Mouse (Mus musculus) embryonic facial prominence, embryonic 10.5 days (tissue): ENCODE measurements around the gene Rtf1. TPM values are rescaled to one million over a fixed set of nuclear protein-coding genes. Genes with fewer than 3 reads are reported as not detected.
"Not testable (repeated sequence)": the region's sequence is repeated elsewhere in the genome, so short reads cannot be mapped to it uniquely, and the experiment has no call there.

Experiments
- DNase-seq: peaks from one replicate; pipeline ENCODE4 v3.0.0-alpha.2; 2017; ENCODE audit warnings: low spot score
- H3K27ac ChIP-seq: fragments of 300-500 bp; sonication (generic); replicated peaks from 2 replicates; pipeline ENCODE4 v1.5.1; 2016; ENCODE audit warnings: mild to moderate bottlenecking
- H3K27me3 ChIP-seq: fragments of 300-500 bp; sonication (generic); replicated peaks from 2 replicates; pipeline ENCODE4 v1.6.1; 2016; ENCODE audit warnings: low read depth, mild to moderate bottlenecking; ENCODE audit not compliant: poor library complexity, severe bottlenecking
- H3K36me3 ChIP-seq: fragments of 300-500 bp; sonication (generic); replicated peaks from 2 replicates; pipeline ENCODE4 v1.6.1; 2016; ENCODE audit warnings: mild to moderate bottlenecking, moderate library complexity
- H3K4me1 ChIP-seq: fragments of 300-500 bp; sonication (generic); 2 replicates; pipeline ENCODE4 v1.6.1; 2016
- H3K4me3 ChIP-seq: fragments of 300-500 bp; sonication (generic); 2 replicates; pipeline ENCODE4 v1.5.1; 2016; ENCODE audit warnings: mild to moderate bottlenecking, moderate library complexity
- H3K9me3 ChIP-seq: fragments of 300-500 bp; sonication (generic); 2 replicates; pipeline ENCODE4 v1.6.1; 2016; ENCODE audit warnings: mild to moderate bottlenecking
- WGBS: fragments of 180-500 bp; shearing (Covaris S2); methylation state at CpG from one replicate; pipeline ENCODE4 v1.1.7; 2016; 5-methylcytosine and 5-hydroxymethylcytosine counted together
- polyA plus RNA-seq: library from polyadenylated mRNA; unstranded; fragments of >200 nt; fragmentation: Nextera tagmentation; extraction: Ambion mirVana; gene quantifications from 2 replicates; pipeline ENCODE4 v1.2.1, GENCODE M21; 2016

Gene Rtf1
- polyA plus RNA-seq, 1 experiment from 2014 or later: 63.7 TPM

- no peaks in the 10 kb centered on the region for H3K4me1 ChIP-seq
- H3K9me3 ChIP-seq: no peaks in the 10 kb centered on the region
- H3K27me3 ChIP-seq: no peaks in the 10 kb centered on the region
- 77% methylated on average over 2 of the region's 2 CpGs for WGBS
- no peak overlapping the region for H3K4me3 ChIP-seq
- peaks cover 66% of the 10 kb centered on the region for H3K36me3 ChIP-seq
- no peak overlapping the region for H3K27ac ChIP-seq
- no peak for DNase-seq
These were observed 20.0 kb downstream of the Rtf1 start for GRCm38 (mm10) chr2:119694826-119695225.

- H3K36me3 ChIP-seq: peaks cover 73% of the 10 kb centered on the region
These were observed 21.2 kb downstream of the Rtf1 start for GRCm38 (mm10) chr2:119696111-119696510.

DNA sequence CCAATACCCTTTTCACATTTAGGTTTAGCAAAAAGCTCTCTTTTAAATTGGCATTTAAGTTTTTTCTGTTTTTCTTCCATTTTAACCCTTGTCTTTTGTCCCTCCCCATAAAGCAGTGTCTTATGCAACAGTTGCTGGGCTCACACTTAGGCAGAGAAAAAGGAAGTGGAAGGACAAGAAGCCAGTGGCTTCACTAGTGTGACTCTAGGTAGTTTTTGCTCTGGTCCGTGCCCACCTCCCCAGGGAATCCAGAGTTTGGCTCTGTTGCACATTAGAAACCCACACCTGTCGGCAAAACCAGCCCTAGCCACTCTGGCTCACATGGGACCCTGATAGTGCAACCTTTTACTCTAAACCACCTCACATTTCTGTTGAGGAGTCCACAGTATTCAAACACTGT is 23.6 kb downstream of the Rtf1 start:
- H3K4me1 ChIP-seq: no peaks in the 10 kb centered on the region
- no peaks in the 10 kb centered on the region for H3K27me3 ChIP-seq
- no peak overlapping the region for H3K27ac ChIP-seq
- no peaks in the 10 kb centered on the region for H3K9me3 ChIP-seq
- 88% methylated on average over 2 of the region's 2 CpGs for WGBS
- no peak overlapping the region for H3K4me3 ChIP-seq
- no peak for DNase-seq
- H3K36me3 ChIP-seq: peaks cover 79% of the 10 kb centered on the region

More at GRCm38 (mm10) chr2:119696111-119696510, 21.2 kb downstream of the Rtf1 start:
- 86% methylated on average over 1 of the region's 1 CpGs for WGBS
- H3K4me1 ChIP-seq: no peaks in the 10 kb centered on the region
- no peaks in the 10 kb centered on the region for H3K27me3 ChIP-seq
- H3K27ac ChIP-seq: no peak overlapping the region
- H3K4me3 ChIP-seq: no peak overlapping the region
- DNase-seq: no peak
- H3K9me3 ChIP-seq: no peaks in the 10 kb centered on the region

- Histone ChIP-seq H3K27me3 (no peaks in the 10 kb centered on the region), H3K36me3 (peaks cover 79% of the 10 kb centered on the region), H3K4me3 (no peak overlapping the region), H3K27ac (no peak overlapping the region), H3K9me3 (no peaks in the 10 kb centered on the region), H3K4me1 (no peaks in the 10 kb centered on the region)
- no peak for DNase-seq
- WGBS: 93% methylated on average over 3 of the region's 3 CpGs
These were observed 25.1 kb downstream of the Rtf1 start for GRCm38 (mm10) chr2:119699962-119700361.

- Histone ChIP-seq H3K27me3 (no peaks in the 10 kb centered on the region), H3K36me3 (peaks cover 87% of the 10 kb centered on the region), H3K4me3 (no peak overlapping the region), H3K9me3 (no peaks in the 10 kb centered on the region), H3K27ac (no peak overlapping the region), H3K4me1 (no peaks in the 10 kb centered on the region)
- 90% methylated on average over 2 of the region's 2 CpGs for WGBS
- no peak for DNase-seq
These were observed 28.3 kb downstream of the Rtf1 start for GRCm38 (mm10) chr2:119703171-119703570.

- Histone ChIP-seq H3K9me3 (no peaks in the 10 kb centered on the region), H3K27me3 (no peaks in the 10 kb centered on the region), H3K4me3 (no peak overlapping the region), H3K36me3 (peaks cover 96% of the 10 kb centered on the region), H3K27ac (no peak overlapping the region), H3K4me1 (no peaks in the 10 kb centered on the region)
- WGBS: 91% methylated on average over 3 of the region's 3 CpGs
- DNase-seq: no peak
These were observed 32.8 kb downstream of the Rtf1 start for GRCm38 (mm10) chr2:119707676-119708075.

GRCm38 (mm10) chr2:119710011-119710410 is 35.1 kb downstream of the Rtf1 start:
- no peaks in the 10 kb centered on the region for H3K9me3 ChIP-seq
- no peaks in the 10 kb centered on the region for H3K4me1 ChIP-seq
- DNase-seq: no peak
- WGBS: 90% methylated on average over 3 of the region's 3 CpGs
- no peaks in the 10 kb centered on the region for H3K27me3 ChIP-seq
- H3K4me3 ChIP-seq: no peak overlapping the region
- no peak overlapping the region for H3K27ac ChIP-seq
- peaks cover 95% of the 10 kb centered on the region for H3K36me3 ChIP-seq

DNA sequence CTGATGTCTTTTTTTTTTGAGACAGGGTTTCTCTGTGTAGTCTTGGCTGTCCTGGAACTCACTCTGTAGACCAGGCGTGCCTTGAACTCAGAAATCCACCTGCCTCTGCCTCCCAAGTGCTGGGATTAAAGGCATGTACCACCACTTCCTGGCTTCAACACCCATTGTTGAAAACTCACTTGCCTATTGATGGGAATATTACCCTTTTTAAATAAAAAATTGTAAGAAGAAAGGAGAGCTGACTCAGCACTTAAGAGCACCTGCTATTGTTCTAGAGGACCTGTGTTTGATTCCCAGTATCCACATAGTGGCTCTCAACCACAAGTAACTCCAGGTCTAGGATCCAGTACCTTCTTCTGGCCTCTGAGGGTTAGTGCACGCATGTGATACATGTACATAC is 41.0 kb downstream of the Rtf1 start:
- not testable (repeated sequence) for DNase-seq, H3K9me3 ChIP-seq, H3K27me3 ChIP-seq, H3K4me3 ChIP-seq, H3K4me1 ChIP-seq, H3K27ac ChIP-seq
- 85% methylated on average over 2 of the region's 2 CpGs for WGBS
- H3K36me3 ChIP-seq: peaks cover 99% of the 10 kb centered on the region

DNA sequence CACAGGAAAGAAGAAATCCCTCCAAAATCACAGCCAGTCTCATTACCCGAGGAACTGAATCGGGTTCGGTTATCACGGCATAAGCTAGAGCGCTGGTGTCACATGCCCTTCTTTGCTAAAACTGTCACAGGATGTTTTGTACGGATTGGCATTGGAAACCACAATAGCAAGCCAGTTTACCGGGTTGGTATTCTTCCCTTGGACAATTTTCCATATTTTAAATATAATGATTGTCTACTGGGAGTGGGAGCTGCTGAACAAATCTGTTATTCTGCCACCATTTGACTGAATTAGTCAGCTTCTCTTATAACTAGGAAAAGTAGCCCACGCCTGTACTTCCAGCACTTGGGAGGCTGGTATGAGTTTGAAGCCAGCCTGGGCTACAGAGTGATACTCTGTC is 46.2 kb downstream of the Rtf1 start:
- Histone ChIP-seq H3K4me1 (no peaks in the 10 kb centered on the region), H3K4me3 (no peak overlapping the region), H3K27ac (no peak overlapping the region), H3K9me3 (no peaks in the 10 kb centered on the region), H3K27me3 (no peaks in the 10 kb centered on the region), H3K36me3 (peaks cover 100% of the 10 kb centered on the region)
- 96% methylated on average over 8 of the region's 8 CpGs for WGBS
- DNase-seq: no peak

- H3K27ac ChIP-seq: no peak overlapping the region
- no peak overlapping the region for H3K4me3 ChIP-seq
- H3K9me3 ChIP-seq: no peaks in the 10 kb centered on the region
- no peaks in the 10 kb centered on the region for H3K4me1 ChIP-seq
- H3K27me3 ChIP-seq: no peaks in the 10 kb centered on the region
- 91% methylated on average over 3 of the region's 3 CpGs for WGBS
- no peak for DNase-seq
- peaks cover 100% of the 10 kb centered on the region for H3K36me3 ChIP-seq
These were observed 53.0 kb downstream of the Rtf1 start for GRCm38 (mm10) chr2:119727762-119728416.

DNA sequence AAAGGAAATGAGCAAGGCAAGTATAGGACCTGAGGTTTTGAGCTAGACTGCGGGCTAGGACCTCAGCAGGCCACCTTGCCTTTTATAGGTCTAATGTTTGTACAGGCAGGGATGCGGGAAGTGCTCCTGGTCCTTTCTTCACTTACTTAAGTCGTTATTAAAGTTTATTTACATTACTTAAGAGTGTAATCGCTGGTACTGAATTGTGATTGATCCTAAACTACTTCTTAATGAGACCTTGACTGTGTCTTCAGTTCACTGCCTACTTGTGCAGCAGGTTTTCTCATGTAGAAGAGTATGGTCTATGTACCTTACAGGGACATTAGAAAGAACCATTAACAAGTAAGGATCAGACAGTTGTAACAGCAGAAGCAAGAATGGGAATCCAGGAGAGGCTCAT is 55.9 kb downstream of the Rtf1 start:
- Histone ChIP-seq H3K4me1 (no peaks in the 10 kb centered on the region), H3K36me3 (peaks cover 100% of the 10 kb centered on the region), H3K9me3 (no peaks in the 10 kb centered on the region), H3K4me3 (no peak overlapping the region), H3K27ac (no peak overlapping the region), H3K27me3 (peaks cover 2% of the 10 kb centered on the region)
- WGBS: 92% methylated on average over 4 of the region's 4 CpGs
- DNase-seq: no peak

- H3K9me3 ChIP-seq: no peaks in the 10 kb centered on the region
- no peak for DNase-seq
- WGBS: 22% methylated on average over 12 of the region's 12 CpGs
- peaks cover 42% of the 10 kb centered on the region for H3K36me3 ChIP-seq
- H3K4me3 ChIP-seq: no peak overlapping the region; the same call in 1 of the 2 replicates
- H3K27ac ChIP-seq: no peak overlapping the region
- peaks cover 23% of the 10 kb centered on the region for H3K4me1 ChIP-seq
- peaks cover 66% of the 10 kb centered on the region for H3K27me3 ChIP-seq
These were observed 62.3 kb downstream of the Rtf1 start for GRCm38 (mm10) chr2:119737124-119737523.

DNA sequence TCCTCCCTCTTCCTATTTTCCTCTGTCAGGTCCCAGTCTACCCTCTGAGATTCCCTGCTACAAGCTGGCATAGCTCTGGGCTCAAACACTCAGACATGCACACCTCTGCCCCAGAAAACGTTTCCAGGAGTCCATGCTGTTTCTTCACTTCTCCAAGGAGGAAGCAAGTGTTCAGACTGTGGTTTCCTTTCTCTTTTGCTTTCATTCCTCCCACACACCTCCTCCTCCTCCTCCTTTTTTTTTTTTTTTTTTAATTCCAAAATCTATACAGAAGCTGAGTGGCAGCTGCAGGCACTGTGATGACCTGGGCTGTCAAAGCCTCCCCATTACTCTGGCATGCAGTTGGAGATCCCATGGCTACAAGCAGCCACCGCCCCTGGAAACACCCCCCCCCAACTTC is 65.7 kb downstream of the Rtf1 start:
- 14% methylated on average over 2 of the region's 2 CpGs for WGBS
- peaks cover 51% of the 10 kb centered on the region for H3K4me1 ChIP-seq

More for the DNA sequence above, 65.7 kb downstream of the Rtf1 start:
- peaks cover 7% of the 10 kb centered on the region for H3K36me3 ChIP-seq
- H3K27me3 ChIP-seq: peaks cover 99% of the 10 kb centered on the region
- DNase-seq: no peak
- H3K27ac ChIP-seq: no peak overlapping the region; the same call in 1 of the 2 replicates
- H3K4me3 ChIP-seq: no peak overlapping the region
- H3K9me3 ChIP-seq: no peaks in the 10 kb centered on the region
